Mouse (Mus musculus) lung, postnatal 14 days (tissue): ENCODE measurements around the gene AC134908.4.

Experiments used
- DNase-seq: peaks from one replicate; pipeline ENCODE4 v3.0.0; 2021

Gene AC134908.4

DNA sequence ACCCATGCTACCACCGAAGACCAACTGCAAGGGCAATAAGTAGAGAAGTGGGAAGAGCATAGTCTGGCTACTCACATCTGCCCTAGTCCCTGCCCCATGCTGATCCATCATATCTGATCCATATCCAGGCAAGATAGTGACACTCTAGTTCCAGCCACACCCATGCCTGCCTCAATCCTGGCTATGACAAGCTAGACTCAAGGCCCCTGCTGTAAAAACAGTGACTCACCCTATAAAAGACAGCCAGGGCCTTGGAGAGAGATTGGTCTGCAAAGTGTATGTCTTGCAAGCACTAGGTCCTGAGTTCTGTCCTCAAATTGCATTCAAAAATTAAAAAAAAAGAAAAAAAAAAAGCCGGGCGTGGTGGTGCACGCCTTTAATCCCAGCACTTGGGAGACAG is 11.0 kb upstream of the AC134908.4 start:
- DNase-seq = no peak

DNA sequence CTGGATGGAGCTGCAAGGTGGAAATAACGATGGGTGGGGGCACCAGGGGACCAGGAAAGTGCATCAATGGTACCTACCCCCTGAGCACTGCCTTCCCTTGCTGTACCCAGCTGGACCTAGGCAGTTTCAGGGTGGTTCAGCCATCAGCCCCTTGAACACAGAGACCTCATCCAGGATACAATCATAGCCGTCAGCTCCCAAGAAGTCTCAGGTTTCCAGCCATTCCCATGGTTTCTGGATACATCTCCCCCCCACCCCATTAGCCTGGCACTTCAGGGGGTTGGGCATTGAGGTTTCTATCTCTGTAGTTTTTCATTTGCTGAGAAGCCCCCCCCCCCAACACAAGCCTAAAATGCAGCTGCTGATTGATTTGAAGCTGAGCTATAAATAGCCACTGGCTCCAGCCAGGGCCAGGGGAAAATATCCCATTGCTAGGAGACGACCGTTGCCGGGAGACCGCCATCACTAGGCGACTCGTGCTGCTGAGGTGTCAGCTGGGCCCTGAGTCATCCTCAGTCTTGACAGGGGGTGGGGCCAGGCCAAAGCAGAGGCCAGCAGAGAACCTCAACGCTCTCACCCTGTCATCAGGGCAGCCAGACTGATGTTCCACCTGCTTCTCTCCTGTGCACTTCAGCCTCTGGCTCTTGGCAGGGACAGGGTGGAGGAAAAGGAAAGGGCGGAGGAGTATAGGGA is 7.5 kb upstream of the AC134908.4 start:
- no peak for DNase-seq

DNA sequence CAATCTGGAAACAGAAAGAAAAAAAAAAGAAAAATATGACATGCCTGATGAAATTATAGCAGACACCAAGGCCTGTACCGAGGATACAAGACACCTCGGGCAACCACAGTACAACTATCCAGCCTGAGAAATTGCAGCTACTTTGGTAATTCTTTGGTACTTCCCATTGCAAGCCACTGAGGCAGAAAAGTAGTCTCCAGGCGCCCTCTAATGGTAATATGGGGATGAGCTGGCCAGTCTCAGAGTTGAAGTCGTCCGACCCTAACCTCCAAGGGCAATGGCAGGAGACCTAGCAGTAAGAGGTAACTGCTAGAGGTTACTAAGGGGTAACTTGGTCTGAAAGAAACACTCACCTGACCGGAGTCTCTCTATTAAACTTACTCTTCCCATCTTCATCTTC is 5.6 kb upstream of the AC134908.4 start:
- peak; percentile 78 for DNase-seq

DNA sequence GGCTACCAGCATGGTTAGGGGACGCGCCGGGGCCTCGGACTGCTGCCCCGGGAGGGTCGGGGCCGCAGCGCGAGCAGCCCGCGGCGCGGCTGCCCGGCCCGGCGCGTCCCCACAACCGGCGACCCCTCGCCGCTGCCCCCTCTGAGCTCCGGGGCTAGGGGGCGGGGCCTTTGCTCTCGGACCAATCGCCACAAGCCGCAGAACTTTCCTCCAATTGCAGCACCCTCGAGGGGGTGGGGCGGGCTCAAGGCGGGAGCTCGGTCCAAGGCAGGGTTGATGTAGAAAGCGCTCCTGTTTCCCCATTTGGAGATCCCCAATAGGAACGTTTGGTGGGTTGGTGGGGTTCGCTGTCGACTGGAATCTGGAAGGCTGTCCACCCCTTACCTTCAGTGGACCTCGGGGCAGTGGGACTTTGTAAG is 1.5 kb upstream of the AC134908.4 start, which contains the start of gene Metrn:
Gene Metrn (minus strand): TSS at position 186 of the 419 bp plus-strand sequence.
- DNase-seq = peak; percentile 86

DNA sequence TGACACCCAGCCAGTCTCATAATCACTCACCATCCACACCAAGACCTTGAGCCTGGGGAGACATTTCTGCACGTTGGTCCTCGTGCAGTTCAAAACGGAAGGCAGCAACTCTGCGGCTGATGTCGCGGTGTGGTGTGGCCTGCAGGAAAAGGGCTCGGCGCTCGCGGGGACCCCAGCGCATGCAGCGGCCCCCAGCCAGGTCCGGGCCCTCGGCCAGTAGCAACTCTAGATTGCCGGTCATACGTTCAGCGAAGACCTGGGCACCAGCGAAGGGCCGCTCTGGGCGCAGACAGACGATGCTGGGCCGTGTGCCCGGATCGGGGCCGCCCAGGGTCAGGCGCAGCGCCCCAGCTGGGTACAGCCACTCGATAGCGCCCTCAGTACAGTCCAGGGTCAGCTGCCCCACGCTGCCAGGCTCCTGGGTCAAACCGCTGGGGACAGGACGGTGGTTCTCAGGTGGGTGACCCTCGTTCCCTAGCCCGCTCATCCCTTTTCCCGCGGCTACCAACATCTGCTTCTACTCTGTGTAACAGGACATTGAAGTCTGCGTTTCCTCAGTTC is 832 bp upstream of the AC134908.4 start:
- no peak for DNase-seq

DNA sequence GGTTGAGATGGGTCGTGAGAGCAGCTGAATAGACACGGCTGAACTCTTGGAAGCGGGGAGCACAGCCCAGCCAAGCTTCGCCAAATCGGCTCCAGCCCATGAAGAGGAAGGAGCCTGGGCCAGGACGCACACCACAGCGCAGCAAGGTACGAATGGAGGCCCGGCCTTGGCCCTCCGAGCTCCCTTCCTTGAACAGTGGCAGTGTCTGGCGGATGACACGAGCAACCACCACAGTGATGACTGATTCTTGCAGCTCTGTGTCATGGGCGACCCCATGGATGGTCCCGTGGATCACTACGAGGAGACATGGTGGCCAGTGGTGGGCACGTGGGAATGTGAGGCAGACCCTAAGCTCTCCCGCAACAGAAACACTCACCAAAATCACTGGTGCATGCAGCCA is 461 bp downstream of the AC134908.4 start:
- DNase-seq = no peak

DNA sequence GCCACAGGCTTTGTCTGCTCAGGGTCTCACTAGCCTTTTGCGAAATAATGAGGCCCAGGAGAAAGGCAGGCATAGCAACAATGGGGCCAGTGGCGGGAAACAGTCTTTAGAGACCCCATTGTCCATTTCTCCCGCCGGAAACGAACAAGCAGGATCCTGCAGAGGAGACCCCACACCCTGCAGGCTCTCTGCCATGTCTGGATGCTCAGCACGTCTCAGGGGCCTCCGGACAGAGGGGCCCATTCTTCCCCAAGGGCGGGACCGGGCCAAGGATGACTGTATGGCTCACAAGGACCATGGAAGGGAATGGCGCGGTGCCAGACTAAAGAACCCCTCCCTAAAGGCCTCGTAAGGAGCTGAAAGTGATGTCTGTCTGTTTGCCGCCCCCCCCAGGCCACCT is 1.3 kb downstream of the AC134908.4 start:
- no peak for DNase-seq

DNA sequence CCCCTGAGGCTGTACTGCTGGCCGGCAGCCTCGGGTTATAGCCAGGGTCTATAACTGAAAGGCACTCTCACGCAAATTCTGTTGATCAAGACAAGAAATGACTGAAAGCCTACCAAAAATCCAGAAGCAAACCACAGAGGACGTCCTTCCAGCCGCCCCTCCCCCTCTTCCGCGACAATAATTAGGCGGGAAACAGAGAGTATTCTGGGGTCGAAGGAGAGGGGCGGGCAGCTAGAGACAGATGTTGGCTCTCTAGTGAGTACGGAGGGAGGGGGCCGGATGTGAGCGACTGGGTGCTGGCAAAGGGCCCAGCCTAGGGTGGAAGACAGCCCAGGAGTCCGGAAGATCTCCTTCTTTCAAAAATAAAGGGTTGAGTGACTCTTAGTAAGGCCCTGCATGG is 2.8 kb downstream of the AC134908.4 start, which contains the start of gene Fam173a:
Gene Fam173a (minus strand): TSS at position 287 of the 400 bp plus-strand sequence.
- peak; percentile 84 for DNase-seq

DNA sequence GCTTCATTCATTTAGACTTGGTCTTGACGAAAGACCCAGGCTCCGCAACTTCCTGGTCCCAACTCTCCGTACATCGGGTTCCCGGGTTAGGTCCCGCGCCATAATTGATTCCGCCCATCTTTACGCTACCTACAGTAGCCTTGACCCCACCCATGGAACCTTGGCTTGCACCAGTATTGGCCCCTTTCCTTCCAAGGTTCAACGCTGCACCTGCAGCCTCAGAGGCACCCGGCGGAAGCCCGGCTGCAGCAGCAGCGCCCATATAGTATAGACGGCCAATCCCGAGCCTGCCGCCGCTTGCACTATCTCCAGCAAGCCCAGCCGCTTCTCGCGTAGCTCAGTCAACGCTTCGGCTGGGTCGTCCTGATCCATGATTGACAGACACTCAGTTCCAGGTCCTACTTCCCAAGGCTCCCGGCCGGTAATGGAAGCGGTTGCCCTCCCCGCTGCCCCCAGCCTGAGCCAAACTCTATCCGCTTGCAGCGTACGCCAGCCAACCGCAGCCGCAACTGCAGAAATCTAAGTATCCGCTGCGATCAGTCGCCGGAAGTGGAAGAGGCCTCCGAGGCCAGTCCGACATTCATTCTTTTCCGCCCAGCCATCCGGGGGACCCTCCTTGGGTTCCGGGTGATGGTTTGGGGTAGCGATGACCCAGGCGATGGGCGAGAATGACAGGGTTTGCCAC is 3.5 kb downstream of the AC134908.4 start:
- peak; percentile 89 for DNase-seq

DNA sequence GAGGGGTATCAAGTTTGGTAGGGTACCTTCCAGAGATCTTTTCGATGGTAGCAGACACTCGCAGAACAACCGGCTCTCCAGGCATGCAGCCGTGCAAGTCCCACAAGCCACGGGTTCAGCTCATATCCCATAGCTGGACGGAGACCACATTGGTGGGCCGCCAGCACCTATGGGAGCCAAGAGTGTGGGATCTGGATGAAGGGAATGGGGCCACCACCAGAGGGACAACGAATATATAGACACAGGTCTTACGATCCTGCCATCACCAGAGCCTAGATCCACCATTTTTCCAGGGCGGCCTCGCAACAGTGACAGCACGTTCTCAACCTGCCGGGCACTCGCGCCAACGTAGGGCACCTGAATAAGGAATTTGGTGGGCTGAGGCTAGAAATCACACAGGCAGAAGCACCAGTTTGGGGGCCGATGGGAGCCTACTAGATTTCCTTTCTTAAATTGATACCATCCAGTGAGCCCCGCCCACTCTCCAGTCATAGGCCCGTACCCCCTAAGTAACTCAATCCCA is 4.1 kb downstream of the AC134908.4 start:
- no peak for DNase-seq

DNA sequence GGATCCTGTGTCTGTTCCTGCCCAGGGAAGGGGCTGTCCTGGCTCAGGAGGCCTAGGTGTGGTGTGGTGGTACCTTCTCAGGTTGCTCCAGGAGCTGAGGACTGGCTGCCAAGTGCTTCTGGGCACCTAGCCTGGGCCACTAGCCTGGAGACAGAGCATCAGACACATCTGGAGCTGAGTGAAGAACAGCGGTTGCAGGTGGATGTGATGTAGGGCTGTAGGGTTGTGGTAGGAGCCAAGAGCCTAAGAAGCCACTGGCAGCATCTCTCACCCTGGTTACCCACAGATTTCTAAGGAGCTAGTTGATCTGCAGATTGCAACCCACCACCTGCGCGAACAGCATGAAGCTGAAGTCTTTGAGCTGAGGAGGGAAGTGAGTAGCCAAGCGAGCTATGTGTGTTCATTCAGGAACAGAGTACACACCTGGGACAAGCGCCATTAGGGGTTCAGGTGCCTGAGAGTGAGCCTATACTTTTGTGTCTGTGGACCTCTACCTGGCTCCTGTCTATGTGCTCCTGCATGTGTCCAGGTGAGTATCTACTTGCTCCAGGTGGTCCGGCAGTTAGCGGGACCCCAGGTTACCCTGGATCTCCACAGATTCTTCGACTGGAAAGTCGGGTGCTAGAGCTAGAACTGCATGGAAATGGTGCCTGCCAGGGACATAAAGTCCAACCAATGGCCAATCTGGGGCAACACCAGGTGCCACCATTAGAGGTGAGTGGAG is 8.5 kb downstream of the AC134908.4 start:
- DNase-seq = no peak

DNA sequence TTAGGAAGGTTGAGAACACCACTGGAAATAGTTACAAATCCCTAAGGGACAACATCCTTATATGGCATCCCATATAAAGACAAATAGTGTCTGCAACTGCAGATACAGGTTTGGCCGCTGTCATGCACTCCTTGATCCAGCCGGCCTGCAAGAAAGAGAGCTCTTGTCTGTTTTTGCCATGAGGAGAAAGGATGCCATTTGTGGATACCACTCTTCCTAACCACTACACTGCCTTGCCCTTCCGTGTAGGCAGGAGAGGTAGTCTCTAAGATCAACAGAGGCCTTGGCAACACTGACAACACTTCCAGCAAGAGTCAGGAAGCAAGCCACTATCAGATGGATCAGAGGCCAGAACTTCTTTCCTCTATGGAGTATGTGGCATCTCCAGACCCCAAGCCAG is 9.2 kb downstream of the AC134908.4 start, which contains the start of gene Ccdc78:
Gene Ccdc78 (plus strand): TSS at position 301 of the 400 bp plus-strand sequence.
- DNase-seq = no peak

DNA sequence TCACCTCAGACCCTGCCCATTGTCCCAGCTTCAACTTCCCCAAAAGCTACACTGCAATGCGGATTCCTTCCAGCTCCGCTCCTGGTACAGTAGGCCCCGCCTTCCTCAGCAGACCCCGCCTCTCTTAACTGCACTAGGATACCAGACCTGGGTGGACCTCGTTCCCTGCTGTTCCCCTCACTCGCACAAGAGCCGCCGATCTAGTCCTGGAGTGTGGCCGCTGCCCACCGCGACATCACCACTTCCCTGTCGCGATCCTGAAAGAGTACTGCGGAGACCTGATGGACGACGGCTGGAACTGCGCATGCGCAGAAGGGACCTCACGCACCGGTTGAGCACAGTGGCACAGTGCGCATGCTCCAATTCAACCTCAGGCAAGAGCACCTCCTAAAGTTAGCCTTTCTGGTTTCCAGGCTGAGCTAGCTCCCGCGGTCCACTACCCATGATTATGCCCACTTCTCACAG is 10.1 kb downstream of the AC134908.4 start, which contains the start of gene Haghl:
Gene Haghl (minus strand): TSS at position 393 of the 465 bp plus-strand sequence.
- DNase-seq = peak; percentile 97

DNA sequence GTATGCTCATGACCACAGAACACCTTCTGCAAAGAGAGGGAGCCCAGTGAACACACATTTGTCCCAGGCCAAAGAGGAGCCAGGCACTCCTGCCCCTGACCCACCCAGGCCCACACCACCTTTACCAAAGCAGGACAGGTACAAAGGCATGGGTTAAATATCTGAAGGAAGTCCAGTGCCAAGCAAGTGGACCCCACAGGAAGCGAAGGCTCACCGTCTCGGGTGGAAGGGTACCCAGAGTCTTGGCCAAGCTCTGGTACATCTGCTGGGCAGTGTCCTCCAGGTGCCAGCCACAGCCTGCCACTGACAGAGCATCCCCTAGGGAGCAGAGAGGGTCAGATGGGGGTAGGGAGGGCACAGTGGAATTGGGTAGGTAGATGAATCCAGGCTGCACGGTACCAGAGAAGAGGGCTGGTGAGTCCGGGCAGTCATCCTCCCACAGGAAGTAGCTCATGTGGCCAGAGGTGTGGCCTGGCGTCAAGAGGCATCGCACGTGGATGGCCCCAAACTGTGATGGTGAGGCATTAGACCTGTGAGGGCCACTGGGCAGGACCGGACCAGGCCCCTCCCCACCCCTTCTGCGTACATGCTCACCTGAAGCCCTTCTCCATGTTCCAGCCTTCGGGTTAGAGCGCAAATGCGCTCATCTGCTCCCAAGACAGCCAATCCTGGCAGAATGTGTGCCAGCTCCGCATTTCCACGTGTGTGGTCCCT is 11.4 kb downstream of the AC134908.4 start:
- DNase-seq = no peak

DNA sequence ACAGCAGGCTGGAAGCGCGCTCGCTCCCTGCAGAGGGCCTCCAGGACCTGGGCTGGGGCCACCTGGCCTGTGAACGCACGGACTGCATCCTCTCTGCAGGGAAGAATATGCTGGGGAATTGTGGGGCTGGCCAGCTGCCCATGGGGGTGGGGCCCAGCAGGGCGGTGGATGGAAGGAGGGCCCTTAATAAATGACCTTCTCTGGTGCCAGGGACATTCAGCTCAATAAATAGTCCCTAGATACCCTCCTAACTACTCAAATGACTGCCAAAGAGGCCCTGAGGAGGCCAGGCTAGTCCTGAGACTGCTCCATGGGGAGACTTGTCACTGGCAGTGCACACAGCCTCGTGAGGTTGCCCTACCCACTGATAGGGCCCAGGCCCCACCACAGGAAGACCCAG is 12.4 kb downstream of the AC134908.4 start:
- DNase-seq = no peak

DNA sequence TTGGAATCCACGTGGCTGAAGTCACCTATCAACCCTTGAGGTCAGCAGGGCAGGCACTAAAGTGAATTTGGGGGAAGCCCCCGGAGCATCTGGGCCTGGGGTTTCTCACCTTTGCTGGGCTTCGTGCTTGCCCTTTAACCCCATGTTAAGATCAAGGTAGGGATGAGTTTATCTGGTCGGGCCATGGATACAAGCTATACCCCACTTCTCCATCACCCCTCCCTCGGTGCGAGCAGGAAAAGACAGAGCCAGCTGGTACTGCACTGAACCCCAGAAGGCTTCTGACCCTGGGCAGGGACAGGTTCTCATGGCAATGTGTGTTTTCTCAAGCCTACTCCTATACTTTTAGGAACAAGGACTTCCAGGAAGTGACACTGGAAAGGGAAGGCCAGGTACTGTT is 14.1 kb downstream of the AC134908.4 start:
- no peak for DNase-seq

DNA sequence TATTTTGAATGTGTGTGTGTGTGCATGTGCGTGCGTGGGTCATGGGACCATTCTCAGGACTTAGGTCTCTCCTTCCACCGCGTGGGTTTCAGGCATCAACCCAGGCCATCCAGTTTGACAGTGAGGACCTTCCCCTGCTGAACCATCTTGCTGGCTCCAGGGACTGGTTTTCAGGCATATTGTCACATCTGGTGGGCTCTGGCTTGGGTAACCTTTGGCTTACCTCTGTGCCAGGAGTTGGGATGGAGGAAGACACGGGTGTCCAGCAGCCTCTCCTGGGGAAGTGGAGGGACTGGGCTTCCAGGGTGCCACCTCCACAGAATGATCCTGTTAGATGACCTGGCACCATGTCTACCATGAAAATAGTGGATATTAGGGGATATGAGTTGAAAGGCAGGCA is 17.5 kb downstream of the AC134908.4 start:
- DNase-seq = no peak

DNA sequence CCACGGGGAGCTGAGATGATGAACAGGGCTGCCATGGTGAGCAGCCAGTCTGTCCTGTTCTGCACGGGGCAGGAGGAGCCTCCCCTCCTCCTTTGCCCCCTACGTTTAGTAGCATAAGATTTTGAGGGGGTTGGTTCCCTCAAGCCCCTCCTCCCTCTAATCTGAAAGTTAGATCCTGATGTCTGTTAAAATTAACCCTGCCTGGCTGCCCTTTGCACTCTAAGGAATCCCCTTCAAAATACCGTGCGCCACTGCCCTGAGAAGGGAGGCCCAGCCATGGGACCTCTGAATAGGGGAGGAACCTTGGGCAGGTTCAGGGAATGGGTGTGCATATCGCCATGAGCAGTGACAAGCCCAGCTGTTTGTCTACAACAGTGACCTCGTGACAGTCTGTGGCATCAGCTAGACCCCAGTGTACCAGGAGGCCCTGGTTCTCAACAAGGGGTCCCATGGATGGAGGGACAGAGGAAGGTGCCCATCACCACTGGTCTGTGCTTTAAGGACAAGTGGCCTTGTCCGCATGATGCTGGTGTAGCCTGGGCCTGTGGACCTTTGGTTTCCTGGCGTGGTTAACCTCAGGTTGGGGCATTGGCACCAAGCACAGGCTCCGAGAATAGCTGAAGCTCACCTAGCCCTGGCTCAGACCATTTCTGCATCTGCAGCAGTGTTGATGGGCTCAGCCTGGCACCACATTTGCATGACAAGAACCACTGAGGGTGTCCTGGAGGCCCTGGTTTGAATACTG is 20.0 kb downstream of the AC134908.4 start:
- DNase-seq = no peak

DNA sequence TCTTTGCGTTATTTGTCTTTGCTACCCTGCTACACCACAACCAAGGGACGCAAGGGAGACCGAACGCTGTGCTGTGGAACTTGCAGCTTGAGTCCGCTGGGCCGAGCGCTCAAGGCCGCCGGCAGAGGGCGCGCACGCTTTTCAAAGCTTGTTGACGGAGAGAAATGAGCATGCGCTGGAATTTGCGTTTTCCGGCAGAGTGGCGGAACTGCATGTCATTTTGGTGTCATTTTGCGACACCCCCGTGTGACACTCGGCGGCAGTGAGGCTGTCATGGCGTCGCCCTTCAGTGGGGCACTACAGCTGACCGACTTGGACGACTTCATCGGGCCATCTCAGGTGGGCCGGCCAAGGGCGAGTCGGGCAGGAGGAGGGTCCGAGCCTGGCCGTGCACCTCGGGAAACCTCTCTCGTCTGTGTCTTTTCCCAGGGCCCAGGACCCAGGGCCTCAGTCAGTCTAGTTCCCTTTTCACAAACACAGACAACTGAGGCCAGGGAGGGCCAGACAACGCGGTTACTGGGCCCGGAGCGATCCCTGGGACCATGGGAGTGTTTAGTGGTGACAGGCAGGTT is 21.8 kb downstream of the AC134908.4 start, which contains the start of gene Narfl:
Gene Narfl (plus strand): TSS at position 228 of the 572 bp plus-strand sequence.
- DNase-seq = peak; percentile 99

DNA sequence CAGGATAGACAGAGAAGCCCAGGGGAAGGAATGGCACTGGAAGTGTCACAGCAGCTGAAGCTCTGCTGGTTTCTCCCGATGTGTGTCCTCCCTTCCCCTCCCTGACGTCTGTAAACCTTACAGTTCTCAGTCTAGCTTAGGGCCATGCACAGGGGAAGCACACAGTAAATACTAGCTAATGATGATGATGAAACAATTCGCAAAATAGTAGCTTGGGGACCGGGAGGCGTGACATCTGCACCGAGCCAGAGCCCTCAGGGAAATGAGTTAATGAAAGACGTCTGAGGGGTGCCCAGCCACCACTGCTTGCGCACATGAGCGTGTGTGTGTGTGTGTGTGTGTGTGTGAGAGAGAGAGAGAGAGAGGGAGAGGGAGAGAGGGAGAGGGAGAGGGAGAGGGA is 26.1 kb downstream of the AC134908.4 start:
- no peak for DNase-seq

DNA sequence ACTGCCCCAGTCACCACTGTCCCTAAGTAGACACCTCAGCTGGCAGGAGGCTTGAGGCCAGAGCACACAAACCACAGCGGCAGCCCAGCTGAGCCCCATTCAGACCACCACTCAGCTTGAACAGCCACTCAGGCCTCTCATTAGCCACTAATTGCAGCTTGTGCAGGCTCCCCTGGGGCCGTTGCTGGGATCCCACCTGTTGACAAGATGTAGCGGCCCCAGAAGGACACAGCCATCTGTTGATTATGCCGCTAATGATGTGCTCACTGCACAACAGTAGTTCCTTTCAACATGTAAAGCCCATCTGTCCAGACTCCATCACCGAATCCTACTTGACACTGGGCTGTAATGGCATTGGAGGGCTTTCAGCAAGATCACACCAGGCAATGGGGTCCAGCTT is 29.6 kb downstream of the AC134908.4 start:
- no peak for DNase-seq
